Mouse (Mus musculus): ENCODE results near the gene Olfr1223.

GRCm38 (mm10) chr2:89174569-89174968 is 23.2 kb upstream of the Olfr1223 start, which contains the start of gene Olfr1225:
- TF ChIP-seq POLR2A (IDR thresholded peaks at IDR 0.05; ENCODE audit: insufficient read depth, low read depth, low read length) (no peak), CTCF (IDR thresholded peaks at IDR 0.05) (no peak)

Measured in heart, adult 2 months (tissue).